Mouse (Mus musculus) subcutaneous adipose tissue, adult 2 months (tissue): ENCODE measurements around the gene Zfp932. TPM values are rescaled to one million over a fixed set of nuclear protein-coding genes. Genes with fewer than 3 reads are reported as not detected.

Source experiments
- polyA plus RNA-seq: library from polyadenylated mRNA; depleted of rRNA; stranded (reverse); fragments of >200 nt; gene quantifications from 2 replicates; pipeline ENCODE4 v1.2.3, GENCODE M21; 2012; ENCODE audit warnings: low replicate concordance; rRNA removed

Gene Zfp932
- 4.8 and 9.3 TPM in 2 replicates for polyA plus RNA-seq

GRCm38 (mm10) chr5:109996026-109996937, at the start of gene Zfp932:
Gene Zfp932, plus strand, starts transcription at chr5:109996521.

Other genes starting within 250 kb of the Zfp932 start
- gene 4930522L14Rik, start 244.6 kb upstream of the Zfp932 start, polyA plus RNA-seq: 1.2 and 1.3 TPM in 2 replicates
- 2.0 and 3.8 TPM in 2 replicates for gene Gm15446, start 73.1 kb upstream of the Zfp932 start, polyA plus RNA-seq
- 0.23 and 0.86 TPM in 2 replicates for gene Gm17655, start 76.0 kb downstream of the Zfp932 start, polyA plus RNA-seq
- gene Gm35315, start 97.9 kb downstream of the Zfp932 start, polyA plus RNA-seq: 0.21 and 0.27 TPM in 2 replicates
- gene Plcxd1, start 103.4 kb downstream of the Zfp932 start, polyA plus RNA-seq: 0.07 and 0.40 TPM in 2 replicates
- gene Gtpbp6, start 111.7 kb downstream of the Zfp932 start, polyA plus RNA-seq: 70.9 and 137 TPM in 2 replicates
- gene Zfp605, start 113.6 kb downstream of the Zfp932 start, polyA plus RNA-seq: 0.92 and 1.3 TPM in 2 replicates
- 28.4 and 39.8 TPM in 2 replicates for gene Chfr, start 139.3 kb downstream of the Zfp932 start, polyA plus RNA-seq
- 11.2 and 13.7 TPM in 2 replicates for gene Golga3, start 180.2 kb downstream of the Zfp932 start, polyA plus RNA-seq
- 10.1 and 16.1 TPM in 2 replicates for gene Ankle2, start 234.5 kb downstream of the Zfp932 start, polyA plus RNA-seq